Mouse (Mus musculus) MEL (cell line): ENCODE data around the gene Cfd. TPM values are rescaled to one million over a fixed set of nuclear protein-coding genes. Genes with fewer than 3 reads are reported as not detected.

Experiments
- DNase-seq: peaks from one replicate; pipeline ENCODE4 v3.0.0; 2011; ENCODE audit warnings: low read depth, low spot score
- H3K27ac ChIP-seq: 2 replicates; pipeline ENCODE4 v1.5.1; 2012; ENCODE audit warnings: low read depth, mild to moderate bottlenecking, control low read depth, low read length, moderate library complexity; ENCODE audit not compliant: control insufficient read depth
- H3K27me3 ChIP-seq, 2 experiments: fragments of 150-350 bp in 1 of 2; sonication (generic) in 1 of 2; 2 replicates each; pipeline ENCODE4 v1.6.1; 2012; ENCODE audit warnings: low read length in 2 of 2, mild to moderate bottlenecking in 2 of 2, improper control_type of control experiment in 1 of 2, moderate library complexity in 1 of 2; ENCODE audit not compliant: insufficient read depth in 2 of 2, control insufficient read depth in 1 of 2
- H3K36me3 ChIP-seq, 2 experiments: 2 replicates each; pipeline ENCODE4 v1.6.1; 2012 to 2014; ENCODE audit warnings: low read length in 2 of 2, improper control_type of control experiment in 1 of 2, inconsistent platforms in 1 of 2, mild to moderate bottlenecking in 1 of 2; ENCODE audit not compliant: insufficient read depth in 2 of 2, control insufficient read depth in 1 of 2
- H3K4me1 ChIP-seq, 2 experiments: fragments of 150-350 bp in 1 of 2; sonication (generic) in 1 of 2; 2 replicates each; pipeline ENCODE4 v1.6.1; 2012; ENCODE audit warnings: low read length in 2 of 2, improper control_type of control experiment in 1 of 2, mild to moderate bottlenecking in 1 of 2; ENCODE audit not compliant: insufficient read depth in 2 of 2, control insufficient read depth in 1 of 2
- H3K4me3 ChIP-seq, 2 experiments: fragments of 150-350 bp in 1 of 2; sonication (generic) in 1 of 2; 2 replicates each; pipeline ENCODE4 v1.5.1; 2012; ENCODE audit warnings: low read depth in 2 of 2, low read length in 2 of 2, mild to moderate bottlenecking in 2 of 2, moderate library complexity in 2 of 2, control low read depth in 1 of 2, improper control_type of control experiment in 1 of 2; ENCODE audit not compliant: control insufficient read depth in 1 of 2, insufficient read depth in 1 of 2
- H3K79me2 ChIP-seq: 2 replicates; pipeline ENCODE4 v1.6.1; 2012; ENCODE audit warnings: mild to moderate bottlenecking, low read length, moderate library complexity; ENCODE audit not compliant: control insufficient read depth, poor library complexity, insufficient read depth
- H3K9ac ChIP-seq: 2 replicates; pipeline ENCODE4 v1.6.1; 2012; ENCODE audit warnings: low read depth, mild to moderate bottlenecking, control low read depth, low read length, moderate library complexity; ENCODE audit not compliant: control insufficient read depth, poor library complexity, severe bottlenecking
- H3K9me3 ChIP-seq: fragments of 150-350 bp; sonication (generic); replicated peaks from 2 replicates; pipeline ENCODE4 v1.6.1; 2012; ENCODE audit warnings: mild to moderate bottlenecking, low read length, improper control_type of control experiment, moderate library complexity; ENCODE audit not compliant: insufficient read depth
- BHLHE40 ChIP-seq: IDR thresholded peaks from 2 replicates; pipeline ENCODE4 v1.6.1; 2012; ENCODE audit warnings: low read depth, mild to moderate bottlenecking, inconsistent platforms, low read length, improper control_type of control experiment, borderline replicate concordance
- E2F4 ChIP-seq: IDR thresholded peaks from 2 replicates; pipeline ENCODE4 v1.6.1; 2011; ENCODE audit warnings: low read depth, low read length, improper control_type of control experiment, borderline replicate concordance
- ELF1 ChIP-seq: IDR thresholded peaks from 2 replicates; pipeline ENCODE4 v1.6.1; 2014; ENCODE audit warnings: low read depth, mild to moderate bottlenecking, inconsistent platforms, low read length, improper control_type of control experiment, moderate library complexity
- EP300 ChIP-seq, 2 experiments: IDR thresholded peaks; 2 replicates each; pipeline ENCODE4 v1.6.1; 2011; ENCODE audit warnings: improper control_type of control experiment in 2 of 2, low read length in 2 of 2, low read depth in 1 of 2, mild to moderate bottlenecking in 1 of 2
- ETS1 ChIP-seq: IDR thresholded peaks from 2 replicates; pipeline ENCODE4 v1.6.1; 2012; ENCODE audit warnings: low read depth, mild to moderate bottlenecking, inconsistent platforms, low read length, improper control_type of control experiment, moderate library complexity
- GATA1 ChIP-seq: IDR thresholded peaks from 2 replicates; pipeline ENCODE4 v1.6.1; 2011; ENCODE audit warnings: low read depth, low read length, improper control_type of control experiment
- KAT2A ChIP-seq: conservative IDR thresholded peaks from 2 replicates; pipeline ENCODE4 v1.6.1; 2012; ENCODE audit warnings: low read depth, low read length, improper control_type of control experiment, inconsistent platforms
- MAFK ChIP-seq: IDR thresholded peaks from 2 replicates; pipeline ENCODE4 v1.6.1; 2011; ENCODE audit warnings: low read depth, mild to moderate bottlenecking, low read length, improper control_type of control experiment, borderline replicate concordance
- MAX ChIP-seq: IDR thresholded peaks from 2 replicates; pipeline ENCODE4 v1.6.1; 2011; ENCODE audit warnings: low read length, improper control_type of control experiment
- MEF2A ChIP-seq: IDR thresholded peaks from 2 replicates; pipeline ENCODE4 v1.6.1; 2014; ENCODE audit warnings: low read depth, mild to moderate bottlenecking, inconsistent platforms, low read length, improper control_type of control experiment; ENCODE audit not compliant: poor library complexity, insufficient replicate concordance, severe bottlenecking; ENCODE audit errors: extremely low read depth
- MXI1 ChIP-seq: IDR thresholded peaks from 2 replicates; pipeline ENCODE4 v1.6.1; 2011; ENCODE audit warnings: mild to moderate bottlenecking, low read depth, low read length, improper control_type of control experiment
- MYB ChIP-seq: IDR thresholded peaks from 2 replicates; pipeline ENCODE4 v1.6.1; 2011; ENCODE audit warnings: mild to moderate bottlenecking, low read depth, low read length, improper control_type of control experiment
- NELFE ChIP-seq: IDR thresholded peaks from 2 replicates; pipeline ENCODE4 v1.6.1; 2011; ENCODE audit warnings: low read depth, low read length, improper control_type of control experiment
- POLR2A ChIP-seq, 2 experiments: IDR thresholded peaks; 2 replicates each; pipeline ENCODE4 v1.6.1; 2011 to 2012; ENCODE audit warnings: low read length in 2 of 2, mild to moderate bottlenecking in 2 of 2, control low read depth in 1 of 2, improper control_type of control experiment in 1 of 2, low read depth in 1 of 2, moderate library complexity in 1 of 2; ENCODE audit not compliant: control insufficient read depth in 1 of 2, insufficient read depth in 1 of 2, poor library complexity in 1 of 2
- POLR2AphosphoS5 ChIP-seq: IDR thresholded peaks from 2 replicates; pipeline ENCODE4 v1.6.1; 2012; ENCODE audit warnings: low read depth, borderline replicate concordance, mild to moderate bottlenecking, inconsistent platforms, low read length, moderate library complexity, mixed read lengths
- RAD21 ChIP-seq: IDR thresholded peaks from 2 replicates; pipeline ENCODE4 v1.6.1; 2011; ENCODE audit warnings: mild to moderate bottlenecking, low read depth, low read length, improper control_type of control experiment
- RCOR1 ChIP-seq: IDR thresholded peaks from 2 replicates; pipeline ENCODE4 v1.6.1; 2012; ENCODE audit warnings: low read depth, mild to moderate bottlenecking, inconsistent platforms, low read length, improper control_type of control experiment
- SMC3 ChIP-seq: IDR thresholded peaks from 2 replicates; pipeline ENCODE4 v1.6.1; 2011; ENCODE audit warnings: low read depth, low read length, improper control_type of control experiment
- TAL1 ChIP-seq: IDR thresholded peaks from 2 replicates; pipeline ENCODE4 v1.6.1; 2012; ENCODE audit warnings: mild to moderate bottlenecking, inconsistent platforms, low read length, moderate library complexity, mixed read lengths
- TBP ChIP-seq: IDR thresholded peaks from 2 replicates; pipeline ENCODE4 v1.8.0; 2011; ENCODE audit warnings: low read depth, low read length, improper control_type of control experiment
- UBTF ChIP-seq: IDR thresholded peaks from 2 replicates; pipeline ENCODE4 v1.6.1; 2012; ENCODE audit warnings: low read depth, mild to moderate bottlenecking, inconsistent platforms, low read length, improper control_type of control experiment, moderate library complexity, borderline replicate concordance; ENCODE audit not compliant: insufficient read depth
- USF1 ChIP-seq: IDR thresholded peaks from 2 replicates; pipeline ENCODE4 v1.6.1; 2014; ENCODE audit warnings: low read depth, mild to moderate bottlenecking, inconsistent platforms, low read length, improper control_type of control experiment, moderate library complexity
- USF2 ChIP-seq, 2 experiments: IDR thresholded peaks; 2 replicates each; pipeline ENCODE4 v1.6.1; 2011 to 2012; ENCODE audit warnings: improper control_type of control experiment in 2 of 2, low read length in 2 of 2, borderline replicate concordance in 1 of 2, inconsistent platforms in 1 of 2, low read depth in 1 of 2, mild to moderate bottlenecking in 1 of 2; ENCODE audit not compliant: insufficient read depth in 1 of 2
- ZC3H11A ChIP-seq: IDR thresholded peaks from 2 replicates; pipeline ENCODE4 v1.6.1; 2012; ENCODE audit warnings: low read depth, mild to moderate bottlenecking, inconsistent platforms, low read length, improper control_type of control experiment
- ZMIZ1 ChIP-seq: IDR thresholded peaks from 2 replicates; pipeline ENCODE4 v1.6.1; 2012; ENCODE audit warnings: low read depth, mild to moderate bottlenecking, inconsistent platforms, low read length, improper control_type of control experiment, moderate library complexity
- ZNF384 ChIP-seq: IDR thresholded peaks from 2 replicates; pipeline ENCODE4 v1.6.1; 2012; ENCODE audit warnings: low read depth, mild to moderate bottlenecking, inconsistent platforms, low read length, improper control_type of control experiment
- polyA plus RNA-seq, 2 experiments: library from polyadenylated mRNA; stranded (reverse) in 1 of 2; unstranded in 1 of 2; fragments of >175 nt in 1 of 2; fragments of >200 nt in 1 of 2; gene quantifications; 2 replicates each; pipeline versions ENCODE4 v1.2.1 to v1.2.4; 2012; ENCODE audit warnings: low replicate concordance in 2 of 2, low read depth in 1 of 2; ENCODE audit not compliant: insufficient read length in 2 of 2, insufficient read depth in 1 of 2, missing spikeins in 1 of 2
- total RNA-seq: library from RNA; depleted of rRNA; stranded (reverse); fragments of 300-350 nt; gene quantifications from 2 replicates; pipeline ENCODE4 v1.2.3, GENCODE M21; 2012

The Cfd gene
- total and polyA plus RNA-seq, 3 experiments: 0.21 TPM; not detected in 2

- Histone ChIP-seq H3K27ac (no peak overlapping the region), H3K36me3 (no peaks in the 10 kb centered on the region; a peak in 1 of 4 replicates), H3K27me3 (no peaks in the 10 kb centered on the region), H3K9me3 (no peaks in the 10 kb centered on the region), H3K9ac (no peak overlapping the region), H3K4me1 (0 out of 4 replicates have a peak, but pooled peaks cover 0 to 4% of the 10 kb centered on the region in 2 experiments)
- DNase-seq: no peak
- no peak for TF ChIP-seq RAD21
- TF ChIP-seq EP300 (IDR thresholded peaks at IDR 0.05; ENCODE audit: low read depth in 1 of 2, low read length in 2 of 2): no peak
- TF ChIP-seq MYB: no peak
- no peak for TF ChIP-seq ELF1
- TF ChIP-seq E2F4: no peak
- TF ChIP-seq MAX: no peak
- TF ChIP-seq TBP: no peak
- no peak for TF ChIP-seq MEF2A
- no peak for TF ChIP-seq ETS1
- TF ChIP-seq POLR2A (IDR thresholded peaks at IDR 0.05; ENCODE audit: control insufficient read depth in 1 of 2, insufficient read depth in 1 of 2, low read depth in 1 of 2, low read length in 2 of 2, poor library complexity in 1 of 2): no peak
- TF ChIP-seq TAL1: no peak
- TF ChIP-seq GATA1: no peak
- no peak for TF ChIP-seq KAT2A
- TF ChIP-seq NELFE: no peak
- no peak for TF ChIP-seq ZNF384
- TF ChIP-seq UBTF: no peak
- no peak for TF ChIP-seq ZC3H11A
- no peak for TF ChIP-seq BHLHE40
- no peak for TF ChIP-seq ZMIZ1
- TF ChIP-seq, all 39 proteins: peak for 0
- no peaks in the 10 kb centered on the region for H3K79me2 ChIP-seq
- no peak overlapping the region for H3K4me3 ChIP-seq
These were observed 47.3 kb downstream of the Cfd start for GRCm38 (mm10) chr10:79937775-79938526.

GRCm38 (mm10) chr10:79940749-79941148, 50.1 kb downstream of the Cfd start:
- H3K36me3 ChIP-seq: no peaks in the 10 kb centered on the region; a peak in 1 of 4 replicates
- DNase-seq: no peak

More at GRCm38 (mm10) chr10:79940749-79941148, 50.1 kb downstream of the Cfd start:
- Histone ChIP-seq H3K4me3 (no peak overlapping the region), H3K27ac (no peak overlapping the region), H3K9ac (no peak overlapping the region), H3K4me1 (0 out of 4 replicates have a peak, but pooled peaks cover 0 to 4% of the 10 kb centered on the region in 2 experiments), H3K27me3 (no peaks in the 10 kb centered on the region), H3K79me2 (no peaks in the 10 kb centered on the region), H3K9me3 (no peaks in the 10 kb centered on the region)
- TF ChIP-seq SMC3 (no peak), USF1 (no peak), RCOR1 (no peak), MAFK (no peak), UBTF (no peak), BHLHE40 (no peak), ZMIZ1 (no peak), MXI1 (no peak), POLR2AphosphoS5 (no peak), ELF1 (no peak), USF2 (IDR thresholded peaks at IDR 0.05; ENCODE audit: borderline replicate concordance in 1 of 2, insufficient read depth in 1 of 2, low read depth in 1 of 2, low read length in 2 of 2) (no peak)
